Mouse (Mus musculus) A20 (cell line): Measurements from ENCODE around the gene 2700049A03Rik.
"Not testable (repeated sequence)": the region's sequence is repeated elsewhere in the genome, so short reads cannot be mapped to it uniquely, and the experiment has no call there.

ENCODE experiments used
- DNase-seq: peaks from one replicate; pipeline ENCODE4 v3.0.0-alpha.2; 2011; ENCODE audit warnings: low read depth, low spot score

2700049A03Rik gene

DNA sequence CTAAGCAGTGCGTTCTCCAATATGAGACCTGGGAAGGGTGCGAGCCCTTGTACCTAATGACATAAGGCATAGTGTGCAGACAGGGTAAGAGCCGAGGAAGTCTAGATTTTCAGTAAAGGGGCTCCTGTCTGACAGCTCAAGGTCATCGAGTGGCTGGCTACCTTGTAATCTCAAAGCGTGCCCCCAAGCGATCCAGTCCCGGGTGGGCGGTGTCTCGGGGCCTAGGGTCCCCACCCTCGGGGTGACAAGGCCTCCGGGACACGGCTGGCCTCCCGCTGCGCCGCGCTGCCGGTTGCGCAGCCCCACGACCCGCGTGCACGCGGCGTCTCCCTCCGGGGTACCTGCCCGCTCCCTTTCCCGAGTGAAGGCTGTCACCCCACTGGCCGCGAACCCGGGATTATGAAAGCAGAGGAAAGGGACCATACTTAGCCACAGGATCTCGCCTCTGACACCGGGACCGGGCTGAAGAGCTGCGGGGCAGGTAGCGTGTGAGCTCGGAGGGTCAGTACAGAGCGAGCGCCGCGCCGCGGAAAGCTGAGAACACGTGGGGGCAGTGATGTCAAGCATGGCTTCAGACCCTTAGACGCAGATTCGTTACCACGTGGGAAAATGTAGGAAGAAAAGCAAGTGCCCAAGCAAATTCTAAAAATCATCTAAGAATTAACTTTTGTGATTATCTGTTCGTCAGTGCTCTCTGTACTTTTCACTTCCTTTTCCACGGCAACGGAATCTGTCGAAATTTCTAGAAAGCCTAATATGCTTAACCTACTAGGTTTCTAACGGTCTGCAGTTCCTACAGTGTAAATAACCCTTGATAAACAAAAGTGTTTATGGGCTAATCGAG lies at the start of gene 2700049A03Rik, which contains the start of gene Timm9:
Gene 2700049A03Rik (plus strand): TSS at position 719 of the 844 bp plus-strand sequence.
Gene Timm9 (minus strand): TSS at position 555 of the 844 bp plus-strand sequence.
- DNase-seq, result peak; percentile 95

DNA sequence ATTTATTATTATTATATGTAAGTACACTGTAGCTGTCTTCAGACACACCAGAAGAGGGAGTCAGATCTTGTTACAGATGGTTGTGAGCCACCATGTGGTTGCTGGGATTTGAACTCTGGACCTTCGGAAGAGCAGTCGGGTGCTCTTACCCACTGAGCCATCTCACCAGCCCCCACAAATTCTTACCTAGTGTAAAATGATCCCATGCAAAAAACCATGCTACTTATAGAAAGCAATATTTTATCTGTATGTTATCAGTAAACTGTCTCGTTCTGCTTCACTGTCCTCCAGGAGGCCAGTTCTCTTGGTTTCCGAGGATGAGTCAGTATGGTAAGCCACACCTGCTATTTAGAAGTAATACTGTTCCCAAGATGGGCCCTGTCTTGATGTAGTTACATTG lies 32.4 kb upstream of the 2700049A03Rik start:
- not testable (repeated sequence) for DNase-seq

- no peak for DNase-seq
These were observed 29.4 kb upstream of the 2700049A03Rik start for GRCm38 (mm10) chr12:71107216-71107771.

DNA sequence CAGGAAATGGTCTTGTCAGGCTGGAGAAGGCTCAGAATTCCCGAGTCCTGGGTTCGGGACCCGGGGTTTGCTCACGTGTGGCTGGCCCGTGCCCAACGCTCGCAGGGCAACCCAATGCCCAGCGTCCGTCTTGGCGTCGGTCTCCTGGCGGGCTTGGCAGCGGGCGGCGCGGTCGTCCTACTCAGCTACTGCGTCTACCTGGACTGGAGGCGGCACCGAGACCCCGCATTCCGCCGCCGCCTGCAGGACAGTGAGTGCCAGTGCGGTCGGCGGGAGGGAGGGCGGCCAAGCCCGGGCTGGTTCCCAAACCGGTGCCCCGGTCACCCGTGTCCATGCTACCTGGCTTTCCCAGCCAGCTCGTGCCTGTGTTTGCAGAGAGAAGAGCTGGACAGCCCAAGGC lies 25.3 kb upstream of the 2700049A03Rik start, which contains the start of gene Tomm20l:
Gene Tomm20l (plus strand): TSS at position 98 of the 400 bp plus-strand sequence.
- no peak for DNase-seq

- no peak for DNase-seq
These were observed 23.6 kb upstream of the 2700049A03Rik start for GRCm38 (mm10) chr12:71113074-71113473.

DNA sequence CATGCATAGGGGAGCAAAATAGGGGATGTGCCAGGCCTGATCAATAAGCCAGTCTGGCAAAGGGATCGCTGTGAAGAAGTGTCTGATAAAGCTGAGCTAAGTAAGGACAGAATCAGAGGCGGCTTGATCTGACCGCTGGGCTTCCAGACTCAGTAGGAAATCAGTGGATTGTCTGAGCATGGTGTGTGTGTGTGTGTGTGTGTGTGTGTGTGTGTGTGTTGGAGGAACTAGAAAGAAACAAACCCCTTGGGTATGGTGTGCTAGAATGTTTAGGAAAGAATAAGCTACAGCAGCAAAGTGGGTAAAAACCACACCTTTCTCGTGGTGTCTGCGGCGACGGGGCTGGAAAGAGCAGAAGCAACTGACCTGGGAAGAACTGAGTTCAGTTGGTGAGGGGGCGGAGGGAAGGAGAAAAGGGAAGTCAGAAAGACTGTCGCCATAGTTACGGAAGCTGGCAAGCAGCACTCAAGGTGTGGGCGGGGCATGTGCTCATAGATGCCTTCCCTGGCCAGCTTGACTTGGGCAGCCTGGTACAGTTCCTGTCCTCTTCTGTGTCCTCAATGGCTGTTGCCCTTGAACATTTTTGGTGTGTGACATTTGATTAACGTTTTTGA lies 22.9 kb upstream of the 2700049A03Rik start:
- peak; percentile 89 for DNase-seq

GRCm38 (mm10) chr12:71116411-71116810 lies 20.2 kb upstream of the 2700049A03Rik start:
- no peak for DNase-seq

GRCm38 (mm10) chr12:71122731-71123130 lies 13.9 kb upstream of the 2700049A03Rik start:
- DNase-seq, result no peak

GRCm38 (mm10) chr12:71123286-71123685 lies 13.4 kb upstream of the 2700049A03Rik start:
- no peak for DNase-seq

DNA sequence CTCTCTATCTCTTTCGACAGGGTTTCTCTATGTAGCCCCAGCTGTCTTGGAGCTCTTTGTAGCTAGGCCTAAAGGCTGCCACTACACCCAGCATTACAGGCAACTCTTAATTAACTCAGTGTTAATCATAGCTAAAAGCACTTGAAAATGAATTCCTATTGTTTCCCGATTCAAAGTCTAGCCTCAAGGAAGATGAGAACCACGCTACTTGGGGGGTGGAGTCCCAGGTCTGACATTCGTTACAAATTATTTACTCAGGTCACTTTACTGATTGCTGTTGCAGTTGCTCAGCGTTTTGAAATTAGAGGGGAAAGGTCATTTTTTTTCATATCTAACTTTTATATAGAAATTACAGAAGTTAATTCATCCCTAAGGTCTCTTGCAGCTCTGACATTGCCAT lies 1.1 kb upstream of the 2700049A03Rik start:
- DNase-seq, result peak; percentile 25

GRCm38 (mm10) chr12:71136974-71137491 lies 385 bp downstream of the 2700049A03Rik start:
- DNase-seq, result peak; percentile 96

- DNase-seq, result peak; percentile 50
These were observed 1.0 kb downstream of the 2700049A03Rik start for GRCm38 (mm10) chr12:71137686-71138085.

- DNase-seq, result peak; percentile 43
These were observed 2.7 kb downstream of the 2700049A03Rik start for GRCm38 (mm10) chr12:71139258-71139828.

DNA sequence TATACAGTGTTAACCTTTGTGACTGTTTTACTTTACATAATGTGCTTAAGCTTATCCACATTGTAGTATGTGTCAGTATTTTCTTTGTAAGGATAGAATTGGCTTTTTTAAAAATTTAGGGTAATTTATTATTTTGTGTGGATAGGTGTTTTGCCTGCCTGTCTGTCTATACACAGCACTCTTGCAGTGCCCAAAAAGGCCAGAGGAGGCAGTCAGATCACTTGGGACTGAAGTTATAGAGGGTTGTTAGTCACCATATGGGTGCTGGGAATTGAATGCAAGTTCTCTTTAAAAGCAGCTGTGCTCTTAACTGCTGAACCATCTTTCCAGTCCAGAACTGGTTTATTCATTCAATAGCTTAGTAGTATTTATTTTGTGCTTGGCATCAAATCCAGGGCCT lies 4.5 kb downstream of the 2700049A03Rik start:
- DNase-seq, result peak; percentile 17

GRCm38 (mm10) chr12:71147641-71148040 lies 11.0 kb downstream of the 2700049A03Rik start:
- DNase-seq, result peak; percentile 61

DNA sequence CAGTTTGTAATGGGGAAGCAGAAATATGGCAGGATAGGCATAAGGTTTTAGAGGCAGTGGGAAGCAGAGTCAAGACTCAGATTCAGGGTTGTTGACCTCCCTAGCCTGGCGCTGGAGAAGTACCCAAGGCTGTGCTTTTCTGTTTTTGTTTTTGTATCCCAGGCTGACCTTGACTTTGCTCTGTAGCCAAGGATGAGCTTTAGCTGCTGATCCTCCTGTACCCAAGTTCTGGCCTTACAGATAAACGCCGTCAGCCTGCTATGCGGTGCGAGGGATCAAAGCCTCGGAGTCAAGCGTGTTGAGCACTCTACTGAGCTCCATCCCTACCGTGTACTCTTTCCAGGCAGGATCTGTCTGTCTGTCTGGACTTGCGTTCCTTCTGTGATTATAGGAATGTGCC lies 12.2 kb downstream of the 2700049A03Rik start:
- no peak for DNase-seq

DNA sequence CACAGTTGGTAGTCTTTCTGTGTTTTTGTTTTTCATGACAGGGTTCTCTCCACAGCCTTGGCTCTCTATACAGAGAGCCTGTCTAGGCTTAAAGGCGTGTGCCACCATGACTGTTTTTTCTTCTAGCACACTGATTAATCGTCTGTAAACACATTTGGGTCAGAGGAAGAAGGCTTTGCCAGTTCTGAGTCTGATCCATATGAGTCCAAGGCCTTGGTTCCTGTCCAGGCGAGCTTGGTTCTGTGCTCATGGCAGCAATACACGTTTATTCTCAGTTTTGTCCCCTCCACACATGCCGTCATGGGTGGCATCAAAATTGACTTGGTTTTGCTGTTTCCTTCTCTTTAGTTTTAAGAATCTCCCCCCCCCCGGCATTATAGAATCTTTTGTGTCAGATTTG lies 12.8 kb downstream of the 2700049A03Rik start:
- DNase-seq, result no peak

DNA sequence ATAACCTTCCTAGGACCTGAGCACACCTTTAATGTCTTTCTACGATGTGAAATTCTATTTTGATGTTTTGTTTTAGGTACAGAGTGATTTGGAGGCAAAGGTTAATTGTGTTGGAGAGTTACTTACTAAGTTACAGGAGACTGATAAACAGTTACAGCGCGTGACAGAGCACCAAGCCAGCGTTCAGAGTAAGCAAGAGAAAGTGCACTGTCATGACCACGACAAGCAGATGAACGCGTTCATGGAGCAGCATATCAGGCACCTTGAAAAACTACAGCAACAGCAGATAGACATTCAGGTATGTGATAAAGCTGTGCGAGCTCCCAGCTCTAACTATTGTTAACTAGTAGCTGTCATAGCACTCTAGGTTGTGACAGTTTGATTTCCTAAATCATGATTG lies 13.5 kb downstream of the 2700049A03Rik start:
- no peak for DNase-seq

- no peak for DNase-seq
These were observed 18.3 kb downstream of the 2700049A03Rik start for GRCm38 (mm10) chr12:71154979-71155378.

DNA sequence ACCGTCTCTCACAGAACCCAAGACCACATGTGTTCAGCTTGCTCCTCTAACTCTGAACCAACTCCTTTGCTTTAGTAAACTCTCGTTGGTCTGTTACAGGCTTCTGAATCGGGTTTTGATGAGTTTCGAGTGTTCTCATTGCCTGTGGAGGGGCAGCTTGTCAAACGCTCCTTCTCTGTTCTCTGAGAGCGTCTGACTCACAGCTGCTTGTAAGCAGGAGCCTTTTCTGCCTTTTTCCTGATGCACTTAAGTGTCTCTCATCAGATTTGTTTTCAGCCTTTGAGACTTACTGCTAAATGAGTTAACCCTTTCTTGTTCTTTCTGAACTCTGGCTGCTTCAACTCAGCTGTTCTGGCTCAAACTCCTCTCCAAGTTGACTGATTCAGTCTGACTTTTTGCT lies 21.3 kb downstream of the 2700049A03Rik start:
- DNase-seq, result no peak

DNA sequence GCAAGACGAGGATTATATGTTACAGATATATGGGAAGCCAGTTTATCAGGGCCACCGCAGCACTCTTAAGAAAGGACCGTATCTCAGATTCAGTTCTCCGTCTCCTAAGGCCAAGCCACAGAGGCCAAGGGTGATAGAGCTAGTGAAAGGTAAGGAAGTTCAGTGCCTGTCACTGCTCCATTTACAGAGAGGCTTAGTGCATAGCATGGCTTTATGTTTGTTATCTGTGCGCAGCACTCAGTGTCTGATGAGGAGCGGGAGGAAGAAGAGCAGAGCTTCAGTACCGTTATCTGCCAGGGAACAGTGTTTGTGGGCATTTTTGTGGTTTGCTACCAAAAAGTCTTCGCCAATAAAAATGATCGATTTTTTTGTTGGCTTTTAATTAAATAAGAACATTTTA lies 27.8 kb downstream of the 2700049A03Rik start:
- DNase-seq, result no peak

GRCm38 (mm10) chr12:71169911-71170310 lies 33.3 kb downstream of the 2700049A03Rik start:
- no peak for DNase-seq
